Mouse (Mus musculus): ENCODE measurements around the gene BC029722.

GRCm38 (mm10) chr2:155846930-155847329 is 27.7 kb upstream of the BC029722 start:
- TF ChIP-seq CTCF (IDR thresholded peaks at IDR 0.05; ENCODE audit: borderline replicate concordance, control insufficient read depth, extremely low read depth, insufficient read depth, low read length, poor library complexity) (no peak), POLR2A (IDR thresholded peaks at IDR 0.05; ENCODE audit: control insufficient read depth, extremely low read depth, insufficient read depth, low read length, poor library complexity) (no peak)

All from thymus, adult 2 months (tissue).